Mouse (Mus musculus) forebrain, postnatal 0 days (tissue): ENCODE measurements at regions not wholly inside any gene's neighbourhood (a gene's known extent, or its start where the extent isn't known, plus 50 kb on each side); places are given as distances from the start of the nearest gene placed in this dataset.

ENCODE experiments used
- ATAC-seq: fragments of 200-750 bp; cut with Nextera tagmentation; 2 replicates; pipeline ENCODE4 v1.8.0; 2017; ENCODE audit warnings: mild to moderate bottlenecking, moderate library complexity
- DNase-seq: peaks from one replicate; pipeline ENCODE4 v3.0.0-alpha.2; 2015
- H3K27ac ChIP-seq: fragments of 300-500 bp; sonication (generic); 2 replicates; pipeline ENCODE4 v1.5.1; 2014; ENCODE audit warnings: low read depth, mild to moderate bottlenecking, antibody characterized with exemption, low read length, moderate library complexity, mixed read lengths
- H3K27me3 ChIP-seq: fragments of 300-500 bp; sonication (generic); 2 replicates; pipeline ENCODE4 v1.6.1; 2014; ENCODE audit warnings: mild to moderate bottlenecking, low read length, mixed read lengths; ENCODE audit not compliant: insufficient read depth
- H3K36me3 ChIP-seq: fragments of 300-500 bp; sonication (generic); 2 replicates; pipeline ENCODE4 v1.6.1; 2014; ENCODE audit warnings: mild to moderate bottlenecking, moderate library complexity; ENCODE audit not compliant: insufficient read depth
- H3K4me1 ChIP-seq: fragments of 300-500 bp; sonication (generic); 2 replicates; pipeline ENCODE4 v1.6.1; 2014; ENCODE audit warnings: antibody characterized with exemption; ENCODE audit not compliant: insufficient read depth
- H3K4me2 ChIP-seq: fragments of 300-500 bp; sonication (generic); 2 replicates; pipeline ENCODE4 v1.6.1; 2014; ENCODE audit warnings: low read depth, mild to moderate bottlenecking, moderate library complexity
- H3K4me3 ChIP-seq: fragments of 300-500 bp; sonication (generic); 2 replicates; pipeline ENCODE4 v1.5.1; 2014; ENCODE audit warnings: low read depth, low read length, mixed read lengths
- H3K9ac ChIP-seq: fragments of 300-500 bp; sonication (generic); 2 replicates; pipeline ENCODE4 v1.6.1; 2014; ENCODE audit warnings: mild to moderate bottlenecking
- H3K9me3 ChIP-seq: fragments of 300-500 bp; sonication (generic); 2 replicates; pipeline ENCODE4 v1.6.1; 2016; ENCODE audit warnings: low read length
- CTCF ChIP-seq: sonication (generic); IDR thresholded peaks from 2 replicates; pipeline ENCODE4 v1.5.1; 2016; ENCODE audit warnings: antibody characterized with exemption, control low read depth, low read depth
- WGBS: fragments of 180-500 bp; shearing (Covaris S2); extraction: QIAGEN DNeasy Blood & Tissue Kit; methylation state at CpG from one replicate; pipeline ENCODE4 v1.1.7; 2014; 5-methylcytosine and 5-hydroxymethylcytosine counted together

GRCm38 (mm10) chr1:72002471-72003116 lies 209.5 kb downstream of the Mreg start:
- ATAC-seq: peak; percentile 47; the same call in 1 of the 2 replicates
- WGBS: 75% methylated on average over 9 of the region's 9 CpGs
- DNase-seq: no peak

DNA sequence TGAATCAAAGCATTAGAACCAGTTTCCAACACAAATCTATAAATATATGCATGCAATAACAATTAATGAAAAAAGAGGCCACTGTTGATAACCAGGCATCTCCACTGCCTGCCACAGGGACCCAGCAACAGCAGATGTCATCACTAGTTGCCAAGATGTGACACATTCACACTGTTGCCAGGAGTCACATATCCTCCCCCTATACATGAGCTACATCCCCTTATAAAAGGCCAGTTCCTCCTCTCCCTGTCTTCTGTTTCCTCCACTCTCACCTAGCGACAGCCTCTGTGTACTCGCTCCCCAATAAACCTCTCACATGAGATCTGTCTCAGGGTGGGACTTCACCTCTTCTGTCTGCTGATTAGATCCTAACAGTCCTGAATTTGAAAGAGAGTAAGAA lies 211.4 kb downstream of the Mreg start:
- no peak overlapping the region for H3K9ac ChIP-seq
- no peak overlapping the region for H3K27ac ChIP-seq
- no peaks in the 10 kb centered on the region for H3K4me1 ChIP-seq
- no peaks in the 10 kb centered on the region for H3K27me3 ChIP-seq
- no peaks in the 10 kb centered on the region for H3K9me3 ChIP-seq
- no peak for TF ChIP-seq CTCF
- no peak overlapping the region for H3K4me3 ChIP-seq
- DNase-seq: no peak
- H3K36me3 ChIP-seq: no peaks in the 10 kb centered on the region
- no peak overlapping the region for H3K4me2 ChIP-seq
- ATAC-seq: no peak
- 93% methylated on average over 2 of the region's 2 CpGs for WGBS

More at GRCm38 (mm10) chr1:72002471-72003116, 209.5 kb downstream of the Mreg start:
- Histone ChIP-seq H3K27me3 (no peaks in the 10 kb centered on the region), H3K36me3 (no peaks in the 10 kb centered on the region), H3K4me3 (no peak overlapping the region), H3K4me2 (no peak overlapping the region), H3K9ac (no peak overlapping the region), H3K4me1 (no peaks in the 10 kb centered on the region), H3K9me3 (no peaks in the 10 kb centered on the region), H3K27ac (no peak overlapping the region)
- TF ChIP-seq CTCF: no peak

DNA sequence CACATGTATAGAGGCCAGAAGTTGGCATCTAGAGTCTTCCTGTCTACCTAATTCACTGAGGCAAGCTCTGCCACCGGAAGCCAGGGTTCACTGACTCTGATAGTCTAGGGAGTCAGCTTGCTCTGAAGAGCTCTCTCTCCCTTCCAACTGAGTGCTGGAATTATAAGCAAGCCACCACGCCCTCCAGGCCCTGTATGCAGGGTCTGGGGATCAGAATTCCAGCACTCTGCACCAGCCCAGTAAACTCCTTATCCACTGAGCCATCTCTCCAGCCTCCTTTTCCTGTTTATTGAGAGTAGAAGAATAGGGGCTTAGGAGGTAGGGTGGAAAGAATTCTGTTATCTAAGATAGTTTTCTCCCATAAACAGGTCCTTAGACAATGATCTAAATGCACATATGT lies 215.3 kb downstream of the Mreg start:
- Histone ChIP-seq H3K27me3 (no peaks in the 10 kb centered on the region), H3K4me1 (no peaks in the 10 kb centered on the region), H3K9ac (no peak overlapping the region), H3K4me3 (no peak overlapping the region), H3K27ac (no peak overlapping the region), H3K9me3 (no peaks in the 10 kb centered on the region), H3K36me3 (no peaks in the 10 kb centered on the region), H3K4me2 (no peak overlapping the region)
- TF ChIP-seq CTCF: no peak
- DNase-seq: no peak
- ATAC-seq: no peak
- WGBS: 73% methylated on average over 2 of the region's 2 CpGs

DNA sequence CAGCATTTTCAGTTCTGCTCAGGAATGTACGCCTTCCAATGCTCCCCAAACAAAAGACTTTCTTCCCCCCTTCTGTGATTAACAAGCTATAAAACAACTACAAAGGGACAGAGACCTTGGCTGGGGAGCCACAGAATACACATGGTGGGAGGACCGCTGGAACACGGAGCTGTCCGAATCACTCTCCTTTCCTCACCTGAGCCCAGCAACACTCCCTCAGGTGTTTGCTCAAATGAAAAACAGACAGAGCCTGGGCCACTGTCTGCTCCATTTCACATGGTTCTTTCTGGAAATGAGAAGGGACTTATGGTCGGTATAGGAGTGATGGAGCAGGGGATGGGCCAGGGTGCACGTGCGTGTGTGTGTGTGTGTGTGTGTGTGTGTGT lies 215.9 kb downstream of the Mreg start:
- Histone ChIP-seq H3K9me3 (no peaks in the 10 kb centered on the region), H3K9ac (no peak overlapping the region), H3K27ac (no peak overlapping the region), H3K36me3 (no peaks in the 10 kb centered on the region), H3K4me1 (no peaks in the 10 kb centered on the region), H3K4me3 (no peak overlapping the region), H3K4me2 (no peak overlapping the region), H3K27me3 (no peaks in the 10 kb centered on the region)
- TF ChIP-seq CTCF: no peak
- DNase-seq (no peak), ATAC-seq (no peak)
- 49% methylated on average over 7 of the region's 7 CpGs for WGBS

DNA sequence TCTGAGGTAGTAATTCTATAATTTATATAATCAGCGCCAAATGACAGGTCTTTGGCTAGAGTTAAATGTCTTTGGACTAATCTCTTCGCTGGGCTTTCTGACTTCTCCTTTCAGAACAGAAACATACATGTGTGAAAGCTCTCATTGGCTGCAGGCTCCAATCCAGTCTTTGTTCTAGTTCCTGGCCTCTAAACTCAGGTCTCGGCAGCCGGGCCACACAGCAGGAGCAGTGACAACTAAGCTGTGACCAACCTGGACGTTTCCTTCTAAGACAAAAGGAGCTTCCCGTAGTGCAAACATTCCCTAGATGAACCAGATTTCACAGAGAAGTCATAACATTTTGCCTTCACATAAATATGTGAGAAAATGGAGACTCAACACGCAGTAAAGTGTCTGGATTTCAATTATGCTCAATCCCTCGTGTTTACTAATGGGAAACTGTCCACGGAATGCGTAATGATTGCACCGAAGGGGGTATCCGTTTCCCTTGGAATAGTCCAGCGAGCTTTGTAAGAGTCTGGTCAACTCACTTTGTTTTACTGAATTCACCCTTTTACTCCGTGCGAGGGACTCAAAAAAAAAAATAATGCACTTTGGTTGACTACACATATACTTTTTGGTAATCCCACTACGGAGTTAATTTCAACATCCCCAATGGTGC lies 216.4 kb downstream of the Mreg start:
- DNase-seq (no peak), ATAC-seq (no peak)
- TF ChIP-seq CTCF: no peak
- 28% methylated on average over 16 of the region's 16 CpGs for WGBS
- Histone ChIP-seq H3K4me1 (no peaks in the 10 kb centered on the region), H3K4me3 (no peak overlapping the region), H3K27me3 (no peaks in the 10 kb centered on the region), H3K27ac (no peak overlapping the region), H3K4me2 (no peak overlapping the region), H3K36me3 (no peaks in the 10 kb centered on the region), H3K9ac (no peak overlapping the region), H3K9me3 (no peaks in the 10 kb centered on the region)

DNA sequence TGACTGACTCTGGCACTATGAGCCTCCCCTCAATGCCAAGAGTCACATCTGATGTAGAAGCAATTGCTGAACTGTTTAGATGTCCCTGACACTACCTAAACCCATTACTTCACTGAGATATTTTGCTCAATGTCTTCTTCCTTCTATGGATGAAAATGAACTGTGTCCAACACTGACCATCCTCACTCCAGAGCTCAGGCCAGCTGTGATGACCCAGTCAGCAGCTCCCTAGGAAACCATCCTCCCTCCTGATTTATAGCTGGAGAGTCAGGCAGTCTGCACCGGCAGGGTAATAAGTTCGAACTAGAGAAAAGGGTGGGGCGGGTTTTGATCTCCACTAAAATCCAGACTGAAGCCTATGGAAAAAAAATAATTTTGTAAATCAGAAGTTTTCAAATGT lies 221.2 kb downstream of the Mreg start:
- no peaks in the 10 kb centered on the region for H3K36me3 ChIP-seq
- H3K4me2 ChIP-seq: no peak overlapping the region
- no peaks in the 10 kb centered on the region for H3K9me3 ChIP-seq
- H3K4me1 ChIP-seq: no peaks in the 10 kb centered on the region
- H3K27ac ChIP-seq: no peak overlapping the region
- DNase-seq: no peak
- TF ChIP-seq CTCF: no peak
- no peaks in the 10 kb centered on the region for H3K27me3 ChIP-seq
- no peak for ATAC-seq
- H3K9ac ChIP-seq: no peak overlapping the region
- no peak overlapping the region for H3K4me3 ChIP-seq
- 93% methylated on average over 3 of the region's 3 CpGs for WGBS

GRCm38 (mm10) chr1:71988086-71988485 lies 224.0 kb downstream of the Mreg start:
- WGBS: 95% methylated on average over 3 of the region's 3 CpGs
- Histone ChIP-seq H3K27me3 (no peaks in the 10 kb centered on the region), H3K4me1 (no peaks in the 10 kb centered on the region), H3K36me3 (no peaks in the 10 kb centered on the region), H3K9ac (no peak overlapping the region), H3K4me2 (no peak overlapping the region), H3K9me3 (no peaks in the 10 kb centered on the region), H3K27ac (no peak overlapping the region), H3K4me3 (no peak overlapping the region)
- no peak for DNase-seq
- TF ChIP-seq CTCF: no peak
- no peak for ATAC-seq
